Mouse (Mus musculus) limb, embryonic 11.5 days (tissue): ENCODE results near the gene 9930022D16Rik. TPM values are rescaled to one million over a fixed set of nuclear protein-coding genes. Genes with fewer than 3 reads are reported as not detected.

Source experiments
- ATAC-seq: fragments of 200-750 bp; cut with Nextera tagmentation; 2 replicates; pipeline ENCODE4 v1.8.0; 2017; ENCODE audit warnings: low read depth; ENCODE audit not compliant: insufficient number of reproducible peaks, low FRiP score, low TSS enrichment
- DNase-seq: peaks from one replicate; pipeline ENCODE4 v3.0.0-alpha.2; 2015; ENCODE audit warnings: low spot score
- H3K27ac ChIP-seq: fragments of 300-500 bp; sonication (generic); replicated peaks from 2 replicates; pipeline ENCODE4 v1.5.1; 2014; ENCODE audit warnings: low read depth, mild to moderate bottlenecking, low read length
- H3K27me3 ChIP-seq: fragments of 300-500 bp; sonication (generic); 2 replicates; pipeline ENCODE4 v1.6.1; 2014; ENCODE audit warnings: mild to moderate bottlenecking, low read length, mixed read lengths; ENCODE audit not compliant: control insufficient read depth, insufficient read depth
- H3K36me3 ChIP-seq: fragments of 300-500 bp; sonication (generic); 2 replicates; pipeline ENCODE4 v1.6.1; 2014; ENCODE audit warnings: mild to moderate bottlenecking, low read length, moderate library complexity, mixed read lengths; ENCODE audit not compliant: control insufficient read depth, insufficient read depth
- H3K4me1 ChIP-seq: fragments of 300-500 bp; sonication (generic); 2 replicates; pipeline ENCODE4 v1.6.1; 2014; ENCODE audit warnings: low read length, mixed read lengths; ENCODE audit not compliant: control insufficient read depth, insufficient read depth
- H3K4me2 ChIP-seq: fragments of 300-500 bp; sonication (generic); 2 replicates; pipeline ENCODE4 v1.6.1; 2014; ENCODE audit warnings: low read depth, mild to moderate bottlenecking, moderate library complexity; ENCODE audit not compliant: severe bottlenecking
- H3K4me3 ChIP-seq: fragments of 300-500 bp; sonication (generic); 2 replicates; pipeline ENCODE4 v1.5.1; 2014; ENCODE audit warnings: low read depth, low read length
- H3K9ac ChIP-seq: fragments of 300-500 bp; sonication (generic); 2 replicates; pipeline ENCODE4 v1.6.1; 2014; ENCODE audit warnings: mild to moderate bottlenecking, low read length
- H3K9me3 ChIP-seq: fragments of 300-500 bp; sonication (generic); 2 replicates; pipeline ENCODE4 v1.6.1; 2016; ENCODE audit warnings: low read length; ENCODE audit not compliant: control insufficient read depth
- WGBS: fragments of 180-500 bp; shearing (Covaris S2); extraction: QIAGEN DNeasy Blood & Tissue Kit; methylation state at CpG from one replicate; pipeline ENCODE4 v1.1.7; 2014; 5-methylcytosine and 5-hydroxymethylcytosine counted together
- polyA plus RNA-seq: library from polyadenylated mRNA; unstranded; fragments of >200 nt; fragmentation: Nextera tagmentation; extraction: Ambion mirVana; gene quantifications from 2 replicates; pipeline ENCODE4 v1.2.1, GENCODE M21; 2014

9930022D16Rik gene
- polyA plus RNA-seq, 1 experiment from 2014 or later, result not detected

DNA sequence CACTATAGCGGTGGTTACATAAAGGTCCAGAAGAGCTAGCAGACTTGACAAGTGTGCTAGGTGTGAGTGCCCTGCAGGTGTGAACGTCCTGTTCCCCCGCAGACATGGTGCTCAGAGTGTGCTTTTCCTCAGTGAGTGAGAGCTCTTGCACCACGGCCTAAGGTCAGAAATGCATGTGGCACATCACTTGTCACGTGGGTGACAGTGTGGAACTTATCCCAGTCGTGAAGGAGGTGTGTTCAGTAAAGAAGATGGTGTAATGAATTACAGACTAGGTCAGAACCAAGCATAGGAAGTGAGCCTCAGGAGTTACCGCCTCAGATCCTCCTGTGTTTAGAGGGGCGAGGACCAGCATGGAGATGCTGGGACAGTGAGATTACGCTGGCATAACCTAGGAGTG, 18.4 kb upstream of the 9930022D16Rik start:
- H3K36me3 ChIP-seq, result no peaks in the 10 kb centered on the region; the same call in 1 of the 2 replicates
- H3K4me3 ChIP-seq, result no peak overlapping the region
- H3K4me2 ChIP-seq, result no peak overlapping the region
- H3K9ac ChIP-seq, result no peak overlapping the region
- H3K27me3 ChIP-seq, result no peaks in the 10 kb centered on the region
- H3K4me1 ChIP-seq, result no peaks in the 10 kb centered on the region
- no peak for DNase-seq
- 90% methylated on average over 9 of the region's 9 CpGs for WGBS
- no peak for ATAC-seq
- H3K9me3 ChIP-seq, result no peaks in the 10 kb centered on the region
- no peak overlapping the region for H3K27ac ChIP-seq

DNA sequence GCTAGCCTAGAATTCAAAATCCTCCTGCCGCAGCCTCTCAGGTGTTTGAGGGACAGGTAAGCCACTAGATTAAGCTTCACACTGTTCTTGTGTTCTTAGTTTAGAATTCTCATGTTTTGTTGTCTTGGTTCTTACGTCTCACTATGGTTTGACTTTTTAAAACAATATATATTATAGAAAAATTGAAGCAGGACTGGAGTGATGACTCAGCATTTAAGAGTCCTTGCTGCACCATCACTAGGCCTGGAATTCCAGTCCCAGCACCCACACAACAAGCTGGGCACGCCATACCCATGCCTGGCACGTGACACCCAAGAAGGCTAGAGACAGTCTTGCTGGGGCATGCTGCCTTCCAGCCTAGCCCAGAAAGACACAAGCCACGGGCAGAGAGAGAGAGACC, 7.3 kb upstream of the 9930022D16Rik start:
- no peaks in the 10 kb centered on the region for H3K4me1 ChIP-seq
- 91% methylated on average over 5 of the region's 5 CpGs for WGBS
- ATAC-seq, result no peak

DNA sequence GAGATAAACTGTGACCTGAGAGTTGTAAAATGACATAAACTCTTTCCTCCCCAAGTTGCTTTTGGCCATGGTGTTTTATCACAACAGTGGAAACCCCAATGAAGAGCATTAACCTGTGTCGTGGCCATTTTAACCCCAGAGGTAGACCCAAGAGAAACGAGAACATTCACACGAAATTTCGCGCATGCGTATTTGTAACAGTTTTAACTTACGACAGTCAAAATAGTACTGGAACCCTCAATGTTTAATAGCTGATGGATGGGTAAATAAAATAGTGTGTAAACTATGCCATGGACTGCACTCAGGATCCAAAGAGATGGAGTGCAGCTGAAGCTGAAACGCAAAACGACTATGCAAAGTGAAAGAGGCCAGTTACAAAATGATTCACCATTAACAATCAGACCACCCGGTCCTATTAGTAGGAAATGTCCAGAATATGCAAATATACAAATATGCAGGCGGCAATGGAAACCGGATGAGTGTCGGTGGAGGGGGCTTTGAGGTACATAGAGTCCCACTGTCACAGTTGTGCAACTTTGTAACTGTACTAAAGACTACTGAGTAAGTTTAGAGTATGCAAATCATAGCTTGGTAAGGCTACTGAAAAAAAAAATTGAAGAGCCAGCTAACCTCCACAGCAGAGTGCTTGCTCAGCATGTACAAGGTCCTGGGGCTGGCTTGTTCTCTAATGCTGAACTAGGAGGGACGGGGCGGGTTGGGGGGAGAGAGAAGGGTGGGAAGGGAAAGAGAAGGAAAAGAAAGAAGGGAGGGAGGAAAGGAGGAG, 3.3 kb upstream of the 9930022D16Rik start:
- Histone ChIP-seq H3K4me1 (no peaks in the 10 kb centered on the region), H3K9ac (no peak overlapping the region), H3K27me3 (no peaks in the 10 kb centered on the region), H3K36me3 (no peaks in the 10 kb centered on the region), H3K4me2 (no peak overlapping the region), H3K9me3 (no peaks in the 10 kb centered on the region), H3K4me3 (no peak overlapping the region), H3K27ac (no peak overlapping the region)
- 92% methylated on average over 15 of the region's 15 CpGs for WGBS
- DNase-seq, result no peak
- ATAC-seq, result no peak

More for the DNA sequence above, 7.3 kb upstream of the 9930022D16Rik start:
- DNase-seq, result no peak
- H3K9me3 ChIP-seq, result no peaks in the 10 kb centered on the region
- no peaks in the 10 kb centered on the region for H3K36me3 ChIP-seq
- H3K4me3 ChIP-seq, result no peak overlapping the region
- H3K9ac ChIP-seq, result no peak overlapping the region
- H3K27ac ChIP-seq, result no peak overlapping the region
- no peaks in the 10 kb centered on the region for H3K27me3 ChIP-seq
- no peak overlapping the region for H3K4me2 ChIP-seq

- Histone ChIP-seq H3K9me3 (no peaks in the 10 kb centered on the region), H3K9ac (no peak overlapping the region), H3K27ac (no peak overlapping the region), H3K27me3 (no peaks in the 10 kb centered on the region), H3K4me2 (no peak overlapping the region), H3K36me3 (no peaks in the 10 kb centered on the region), H3K4me3 (no peak overlapping the region), H3K4me1 (no peaks in the 10 kb centered on the region)
- ATAC-seq (no peak), DNase-seq (no peak)
- WGBS, result 86% methylated on average over 5 of the region's 5 CpGs
Measured at GRCm38 (mm10) chr11:109414802-109415201, 1.1 kb downstream of the 9930022D16Rik start.

DNA sequence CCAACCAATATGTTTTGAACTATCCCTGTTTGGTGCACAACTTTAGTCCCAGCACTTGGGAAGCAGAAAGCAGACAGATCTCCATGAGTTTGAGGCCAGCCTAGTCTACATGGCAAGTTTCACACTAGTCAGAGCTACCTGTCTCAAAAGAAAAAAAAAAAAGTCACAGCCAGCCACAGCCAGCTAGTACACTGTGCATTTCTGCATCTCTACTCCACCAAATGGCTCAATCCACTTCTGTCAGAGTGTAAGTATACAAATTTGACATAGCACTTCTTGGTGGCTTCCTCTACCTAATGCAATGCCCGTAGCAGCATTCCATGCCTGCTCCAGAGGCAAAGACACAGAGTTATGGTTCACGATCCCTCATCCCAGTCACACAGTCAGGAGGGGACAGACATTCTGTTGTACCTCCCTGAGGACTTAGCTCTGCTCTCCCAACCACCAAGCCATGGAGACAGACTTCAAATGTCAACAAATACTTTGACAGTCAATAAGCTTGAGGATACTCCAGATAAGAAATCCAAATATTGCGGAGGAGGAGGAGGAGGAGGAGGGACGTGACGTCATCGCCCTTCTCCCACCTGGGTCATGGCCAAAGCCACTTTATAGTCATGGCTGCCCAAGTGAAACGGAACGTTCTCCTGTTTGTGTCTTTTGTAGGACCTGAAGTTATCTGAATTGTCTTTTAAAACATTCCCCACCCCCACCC, 3.1 kb downstream of the 9930022D16Rik start:
- no peak overlapping the region for H3K9ac ChIP-seq
- no peak overlapping the region for H3K27ac ChIP-seq
- no peaks in the 10 kb centered on the region for H3K9me3 ChIP-seq
- WGBS, result 82% methylated on average over 8 of the region's 8 CpGs
- H3K4me2 ChIP-seq, result no peak overlapping the region
- H3K4me1 ChIP-seq, result no peaks in the 10 kb centered on the region
- no peak for ATAC-seq
- no peak overlapping the region for H3K4me3 ChIP-seq
- H3K36me3 ChIP-seq, result no peaks in the 10 kb centered on the region
- no peak for DNase-seq
- H3K27me3 ChIP-seq, result no peaks in the 10 kb centered on the region

GRCm38 (mm10) chr11:109417472-109418040, 3.8 kb downstream of the 9930022D16Rik start:
- Histone ChIP-seq H3K36me3 (no peaks in the 10 kb centered on the region), H3K4me3 (no peak overlapping the region), H3K27me3 (no peaks in the 10 kb centered on the region), H3K9ac (no peak overlapping the region), H3K9me3 (no peaks in the 10 kb centered on the region), H3K27ac (no peak overlapping the region), H3K4me1 (no peaks in the 10 kb centered on the region), H3K4me2 (no peak overlapping the region)
- ATAC-seq, result no peak
- DNase-seq, result no peak
- WGBS, result 88% methylated on average over 9 of the region's 9 CpGs

DNA sequence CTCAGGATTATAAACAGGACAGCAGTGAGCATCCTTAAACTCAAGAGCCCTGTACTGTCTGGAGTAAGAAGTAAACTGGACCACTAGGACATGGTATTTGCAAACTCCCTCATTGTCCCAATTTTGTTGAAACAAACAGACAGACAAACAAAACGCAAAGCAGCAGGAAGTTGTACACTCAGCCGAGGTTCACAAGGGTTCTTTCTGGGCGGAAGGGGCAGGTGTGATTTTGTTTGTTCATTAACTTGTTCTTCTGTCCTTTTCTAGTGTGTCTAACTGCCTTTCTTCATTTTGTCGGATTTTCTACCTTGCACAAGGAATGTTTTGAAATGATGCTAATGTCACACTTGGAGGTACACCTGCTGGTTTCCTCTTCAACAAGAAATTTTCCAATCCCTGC, 5.7 kb downstream of the 9930022D16Rik start:
- DNase-seq (no peak), ATAC-seq (no peak)
- Histone ChIP-seq H3K27me3 (no peaks in the 10 kb centered on the region), H3K9ac (no peak overlapping the region), H3K4me2 (no peak overlapping the region), H3K9me3 (no peaks in the 10 kb centered on the region), H3K4me3 (no peak overlapping the region), H3K4me1 (no peaks in the 10 kb centered on the region), H3K36me3 (no peaks in the 10 kb centered on the region), H3K27ac (no peak overlapping the region)
- 66% methylated on average over 4 of the region's 4 CpGs for WGBS

DNA sequence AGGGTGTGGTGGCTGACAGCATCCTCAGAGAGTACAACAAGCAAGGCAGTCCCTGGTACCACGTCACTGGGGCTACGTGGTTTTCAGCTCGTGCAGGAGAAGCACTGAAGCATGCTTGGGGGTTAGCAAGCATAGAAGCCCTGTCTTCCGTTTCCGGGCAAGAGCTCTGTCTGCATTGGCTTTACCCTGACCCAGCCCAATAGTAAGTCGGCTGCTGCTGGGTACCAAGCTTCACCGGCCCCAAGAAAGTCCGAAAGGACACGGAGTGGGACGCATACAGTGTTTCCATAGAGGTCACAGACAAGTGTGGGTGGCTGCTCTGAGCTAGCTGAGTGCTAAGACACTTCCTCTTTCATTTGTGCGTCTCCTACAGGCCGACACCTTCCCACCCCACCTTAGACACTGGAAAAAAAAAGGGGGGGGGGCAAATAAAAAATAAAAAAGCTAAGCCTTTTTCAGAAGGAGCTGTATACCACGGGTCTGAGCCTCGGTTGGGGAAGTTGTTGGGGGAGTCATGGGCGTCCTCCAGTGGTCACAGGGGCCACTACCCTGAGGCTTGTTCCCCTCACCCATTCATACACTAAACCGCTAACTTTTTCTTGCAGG, 6.3 kb downstream of the 9930022D16Rik start:
- H3K4me2 ChIP-seq, result no peak overlapping the region
- no peak overlapping the region for H3K4me3 ChIP-seq
- no peaks in the 10 kb centered on the region for H3K36me3 ChIP-seq
- ATAC-seq (no peak), DNase-seq (no peak)
- 55% methylated on average over 16 of the region's 16 CpGs for WGBS
- H3K4me1 ChIP-seq, result no peaks in the 10 kb centered on the region
- no peaks in the 10 kb centered on the region for H3K27me3 ChIP-seq
- no peak overlapping the region for H3K9ac ChIP-seq
- no peaks in the 10 kb centered on the region for H3K9me3 ChIP-seq
- H3K27ac ChIP-seq, result no peak overlapping the region
